Mouse (Mus musculus): ENCODE measurements around the gene Npm1.

- TF ChIP-seq CTCF (IDR thresholded peaks at IDR 0.05; ENCODE audit: low read depth): no peak
- no peak for TF ChIP-seq EP300 (IDR thresholded peaks at IDR 0.05; ENCODE audit: low read depth)
Measured at GRCm38 (mm10) chr11:33204966-33205365, 42.0 kb upstream of the Npm1 start.

All from heart, postnatal 0 days (tissue).